Mouse (Mus musculus): ENCODE measurements around the gene Mpc1. TPM values are rescaled to one million over a fixed set of nuclear protein-coding genes. Genes with fewer than 3 reads are reported as not detected.

Gene Mpc1
- 278 and 789 TPM in 2 replicates for polyA plus RNA-seq (2012; rRNA removed; ENCODE audit: low replicate concordance)

GRCm38 (mm10) chr17:8282821-8283525, at the start of gene Mpc1:
TSS of gene Mpc1 (plus strand) at chr17:8282904.

DNA sequence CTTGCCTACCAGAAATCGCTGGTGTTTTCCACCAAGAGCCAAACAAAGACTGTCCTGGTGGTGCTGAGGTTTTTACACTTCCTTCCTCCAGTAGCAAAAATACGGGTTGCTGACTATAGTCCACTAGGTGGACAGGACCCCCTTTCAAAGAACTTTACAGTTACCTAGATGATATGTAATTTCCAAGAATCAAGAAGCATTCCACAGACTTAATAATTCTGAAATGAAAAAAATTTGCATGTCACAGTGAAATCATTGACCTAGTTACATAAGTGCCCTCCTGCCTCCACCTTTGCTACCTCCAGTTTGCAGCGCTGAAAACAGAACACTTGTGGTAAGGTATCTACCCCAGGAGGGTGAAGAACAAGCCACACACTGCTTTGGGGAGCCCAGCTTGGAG, 47.0 kb upstream of the Mpc1 start, which contains the start of gene Ccr6:
Gene Ccr6 (plus strand): TSS at position 301 of the 400 bp plus-strand sequence.

DNA sequence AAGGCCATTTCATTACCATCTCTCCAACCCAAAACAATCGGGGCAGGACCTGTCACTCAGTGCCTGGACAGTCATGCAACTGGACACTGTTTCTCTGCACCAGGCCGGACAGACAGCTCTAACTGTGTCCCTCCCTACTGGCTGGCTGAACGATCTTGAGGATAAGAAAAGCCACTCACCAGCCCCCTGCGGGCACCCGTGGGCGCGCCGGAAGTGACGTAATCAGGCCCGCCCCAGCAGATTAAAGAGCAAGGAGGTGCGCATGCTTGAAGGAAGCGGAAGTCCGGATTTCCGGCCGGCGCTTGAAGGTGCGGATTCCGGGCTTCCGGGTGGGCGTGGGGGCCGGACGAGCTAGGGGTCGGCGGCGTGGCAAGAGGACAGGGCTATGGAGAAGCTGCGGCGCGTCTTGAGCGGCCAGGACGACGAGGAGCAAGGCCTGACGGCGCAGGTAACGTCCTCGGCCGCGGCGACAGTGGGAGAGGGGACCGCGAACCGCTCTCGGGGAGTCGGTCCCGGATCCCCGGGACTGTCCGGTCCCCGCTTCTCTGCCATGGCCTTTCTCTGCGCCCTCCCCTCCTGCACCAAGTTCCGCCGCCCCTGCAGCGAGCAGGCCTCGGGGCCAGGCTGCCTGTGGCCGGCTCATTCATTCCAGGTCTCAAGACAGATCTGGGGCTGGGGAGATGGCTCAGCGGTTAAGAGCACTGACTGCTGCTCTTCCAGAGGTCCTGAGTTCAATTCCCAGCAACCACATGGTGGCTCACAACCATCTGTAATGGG, 28.3 kb downstream of the Mpc1 start, which contains the start of gene Sft2d1:
Gene Sft2d1 (plus strand): TSS at position 265 of the 777 bp plus-strand sequence.

DNA sequence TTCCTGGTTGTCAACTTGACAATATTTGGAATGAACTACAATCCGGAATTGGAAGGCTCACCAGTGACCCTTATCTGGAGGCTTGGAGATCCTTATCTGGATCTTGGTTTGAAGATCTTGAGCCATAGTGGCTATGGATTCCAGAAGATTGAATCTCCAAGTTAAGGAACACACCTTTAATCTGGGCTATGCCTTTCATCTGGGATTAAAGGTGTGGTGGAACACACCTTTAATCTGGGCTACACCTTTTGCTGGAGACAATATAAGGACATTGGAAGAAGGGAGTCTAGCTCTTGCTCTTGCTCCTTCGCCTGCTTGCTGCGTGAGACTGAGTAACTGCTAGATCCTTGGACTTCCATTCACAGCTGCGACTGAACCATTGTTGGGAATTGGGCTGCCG, 54.5 kb downstream of the Mpc1 start, which contains the start of gene Prr18:
Gene Prr18 (plus strand): TSS at position 301 of the 400 bp plus-strand sequence.

Other genes with a start within 250 kb of the Mpc1 start
- 0.45 and 3.4 TPM in 2 replicates for gene Gm49673, start 135.1 kb upstream of the Mpc1 start, polyA plus RNA-seq (2012; rRNA removed; ENCODE audit: low replicate concordance)
- 26.0 and 47.1 TPM in 2 replicates for gene Rnaset2a, start 134.8 kb upstream of the Mpc1 start, polyA plus RNA-seq (2012; rRNA removed; ENCODE audit: low replicate concordance)
- 1.4 and 3.8 TPM in 2 replicates for gene Fgfr1op, start 117.4 kb upstream of the Mpc1 start, polyA plus RNA-seq (2012; rRNA removed; ENCODE audit: low replicate concordance)
- gene Ccr6, start 46.9 kb upstream of the Mpc1 start, polyA plus RNA-seq (2012; rRNA removed; ENCODE audit: low replicate concordance) = 21.7 and 22.5 TPM in 2 replicates
- 59.6 and 107 TPM in 2 replicates for gene Sft2d1, start 28.2 kb downstream of the Mpc1 start, polyA plus RNA-seq (2012; rRNA removed; ENCODE audit: low replicate concordance)
- gene Prr18, start 54.6 kb downstream of the Mpc1 start, polyA plus RNA-seq (2012; rRNA removed; ENCODE audit: low replicate concordance) = 0.20 and 0.31 TPM in 2 replicates
- gene T2, start 73.1 kb downstream of the Mpc1 start, polyA plus RNA-seq (2012; rRNA removed; ENCODE audit: low replicate concordance) = not detected in 2 replicates
- not detected in 2 replicates for gene T, start 151.5 kb downstream of the Mpc1 start, polyA plus RNA-seq (2012; rRNA removed; ENCODE audit: low replicate concordance)
- 2.7 and 3.7 TPM in 2 replicates for gene Pde10a, start 242.5 kb downstream of the Mpc1 start, polyA plus RNA-seq (2012; rRNA removed; ENCODE audit: low replicate concordance)

All from mammary gland, adult 2 months (tissue).